Mouse (Mus musculus) forebrain, embryonic 14.5 days (tissue): ENCODE measurements around the gene Ctu2. TPM values are rescaled to one million over a fixed set of nuclear protein-coding genes. Genes with fewer than 3 reads are reported as not detected.

Source experiments
- microRNA-seq: library from miRNA; unstranded; fragments of <30 nt; microRNA quantifications from one replicate; pipeline ENCODE4, GENCODE M21; 2016
- polyA plus RNA-seq: library from polyadenylated mRNA; unstranded; fragments of >200 nt; fragmentation: Nextera tagmentation; extraction: Ambion mirVana; gene quantifications from 2 replicates; pipeline ENCODE4 v1.2.1, GENCODE M21; 2014

Ctu2 gene
- polyA plus RNA-seq, 1 experiment from 2014 or later = 81.3 TPM

Small RNA genes lying within 50 kb of the gene (microRNA-seq; reads per million reads assigned to microRNA genes)
- not detected for gene Gm24366

Other genes starting within 250 kb of the Ctu2 start
- 0.41 and 0.47 TPM in 2 replicates for gene Zfpm1, start 194.0 kb upstream of the Ctu2 start, polyA plus RNA-seq
- gene Trhr2, start 115.4 kb upstream of the Ctu2 start, polyA plus RNA-seq = not detected in 2 replicates
- 24.8 and 26.9 TPM in 2 replicates for gene Zc3h18, start 99.5 kb upstream of the Ctu2 start, polyA plus RNA-seq
- not detected in 2 replicates for gene Il17c, start 54.1 kb upstream of the Ctu2 start, polyA plus RNA-seq
- gene Cyba, start 43.2 kb upstream of the Ctu2 start, polyA plus RNA-seq = 33.5 and 39.3 TPM in 2 replicates
- gene Mvd, start 32.7 kb upstream of the Ctu2 start, polyA plus RNA-seq = 41.8 and 51.9 TPM in 2 replicates
- gene Snai3, start 15.4 kb upstream of the Ctu2 start, polyA plus RNA-seq = not detected in 2 replicates
- 28.8 and 32.2 TPM in 2 replicates for gene Rnf166, start 79 bp upstream of the Ctu2 start, polyA plus RNA-seq
- 1.2 and 1.6 TPM in 2 replicates for gene Piezo1, start 75.2 kb downstream of the Ctu2 start, polyA plus RNA-seq
- 12.8 and 13.4 TPM in 2 replicates for gene Cdt1, start 91.9 kb downstream of the Ctu2 start, polyA plus RNA-seq
- gene Aprt, start 100.8 kb downstream of the Ctu2 start, polyA plus RNA-seq = 200 and 247 TPM in 2 replicates
- gene Galns, start 135.3 kb downstream of the Ctu2 start, polyA plus RNA-seq = 3.5 and 4.3 TPM in 2 replicates
- gene Trappc2l, start 135.5 kb downstream of the Ctu2 start, polyA plus RNA-seq = 111 and 150 TPM in 2 replicates
- not detected in 2 replicates for gene Pabpn1l, start 146.6 kb downstream of the Ctu2 start, polyA plus RNA-seq
- gene Cbfa2t3, start 223.0 kb downstream of the Ctu2 start, polyA plus RNA-seq = 10.4 and 11.5 TPM in 2 replicates